Mouse (Mus musculus): Measurements from ENCODE around the gene Bcl2.

- TF ChIP-seq CTCF (IDR thresholded peaks at IDR 0.05; ENCODE audit: borderline replicate concordance, insufficient read depth, low read length) = no peak
- no peak for TF ChIP-seq POLR2A (IDR thresholded peaks at IDR 0.05; ENCODE audit: low read depth, low read length)
These were observed 190.3 kb downstream of the Bcl2 start for GRCm38 (mm10) chr1:106523741-106524140.
